Mouse (Mus musculus): ENCODE data around the gene Vmn1r171.
"Not testable (repeated sequence)": the region's sequence is repeated elsewhere in the genome, so short reads cannot be mapped to it uniquely, and the experiment has no call there.

Gene Vmn1r171

DNA sequence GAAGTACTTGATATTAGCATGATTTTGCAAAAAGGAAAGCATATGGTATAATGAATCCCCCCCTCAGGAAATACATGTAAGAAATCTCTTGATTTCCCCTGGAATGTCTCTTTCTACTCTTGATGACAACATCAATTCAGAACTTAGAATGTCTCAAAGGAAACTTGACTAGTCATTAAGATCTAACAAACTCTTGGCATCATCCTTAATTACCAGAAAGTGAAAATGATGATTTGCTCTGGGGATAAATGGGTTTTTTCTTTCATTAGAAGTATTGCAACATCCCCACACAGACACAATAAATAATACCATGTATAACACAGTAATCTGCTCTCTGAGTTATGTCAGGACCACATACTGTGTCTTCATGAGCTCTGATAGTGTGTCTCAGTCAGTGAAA lies at the start of gene Vmn1r171:
TSS of gene Vmn1r171 (plus strand) at position 301 of the 400 bp plus-strand sequence.
- in situ Hi-C loops (cut with MboI; ENCODE audit: low sequenced_read_pairs): no loop called here

DNA sequence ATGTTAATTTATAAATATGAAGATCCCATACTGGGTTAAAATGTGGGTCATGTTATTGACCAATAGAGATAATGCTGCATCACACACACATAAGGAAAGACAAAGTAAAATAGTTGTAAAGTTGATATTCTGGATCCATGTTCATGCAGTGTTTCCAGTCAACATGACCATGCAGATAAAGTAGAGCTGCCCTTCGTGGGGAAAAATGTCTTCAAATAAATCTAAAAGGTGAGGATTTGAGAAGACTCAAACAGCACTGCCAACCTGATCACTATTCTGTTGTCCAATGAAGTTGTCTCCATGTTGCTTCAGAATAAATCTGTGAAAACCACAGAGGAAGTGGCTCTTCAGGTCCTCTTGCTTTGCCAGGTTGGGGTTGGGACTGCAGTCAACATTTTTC lies 24.6 kb upstream of the Vmn1r171 start, which contains the start of gene Vmn1r170:
TSS of gene Vmn1r170 (plus strand) at position 301 of the 400 bp plus-strand sequence.
- in situ Hi-C loops (cut with MboI; ENCODE audit: low sequenced_read_pairs): not testable (repeated sequence)

DNA sequence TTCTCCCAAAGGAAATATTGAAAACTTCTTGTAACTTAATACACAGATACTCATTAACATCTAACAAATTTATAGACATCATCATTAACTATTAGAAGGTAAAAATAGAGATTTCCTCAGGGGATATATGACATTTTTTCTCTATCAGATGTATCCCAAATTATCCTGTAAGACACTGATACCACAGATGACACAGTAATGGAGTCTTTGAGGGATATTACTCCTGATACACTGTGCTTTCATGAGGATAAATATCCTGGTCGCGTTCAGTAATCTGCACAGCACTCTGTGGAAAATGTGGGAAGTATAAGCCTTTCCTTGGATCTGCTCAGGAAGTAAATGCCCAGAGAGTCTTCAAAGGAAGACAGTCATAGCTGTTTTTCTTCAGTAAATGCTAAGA lies 27.5 kb downstream of the Vmn1r171 start, which contains the start of gene Vmn1r172:
TSS of gene Vmn1r172 (plus strand) at position 301 of the 400 bp plus-strand sequence.
- in situ Hi-C loops (cut with MboI; ENCODE audit: low sequenced_read_pairs): no loop called here
